Mouse (Mus musculus) liver, adult 2 months (tissue): ENCODE measurements at regions not wholly inside any gene's neighbourhood (a gene's known extent, or its start where the extent isn't known, plus 50 kb on each side); places are given as distances from the start of the nearest gene placed in this dataset.

ENCODE experiments used
- DNase-seq: peaks from one replicate; pipeline ENCODE4 v3.0.0-alpha.2; 2011; ENCODE audit warnings: low read depth, low spot score; ENCODE audit errors: extremely low read depth
- H3K27ac ChIP-seq: fragments of 200-500 bp; replicated peaks from 2 replicates; pipeline ENCODE4 v1.5.1; 2012; ENCODE audit warnings: low read depth, mild to moderate bottlenecking, control low read depth, inconsistent platforms, low read length; ENCODE audit not compliant: insufficient read depth
- H3K27me3 ChIP-seq: fragments of 200-500 bp; 2 replicates; pipeline ENCODE4 v1.6.1; 2012; ENCODE audit warnings: mild to moderate bottlenecking, moderate library complexity, low read length, inconsistent platforms; ENCODE audit not compliant: control insufficient read depth, insufficient read depth
- H3K36me3 ChIP-seq: fragments of 200-500 bp; 2 replicates; pipeline ENCODE4 v1.6.1; 2012; ENCODE audit warnings: low read length, inconsistent platforms; ENCODE audit not compliant: control insufficient read depth, insufficient read depth
- H3K4me1 ChIP-seq: fragments of 200-500 bp; 2 replicates; pipeline ENCODE4 v1.6.1; 2011; ENCODE audit warnings: low read length; ENCODE audit not compliant: control insufficient read depth, insufficient read depth
- H3K4me3 ChIP-seq: fragments of 200-500 bp; 2 replicates; pipeline ENCODE4 v1.5.1; 2011; ENCODE audit warnings: low read depth, mild to moderate bottlenecking, control low read depth, low read length, moderate library complexity; ENCODE audit not compliant: insufficient read depth
- H3K79me2 ChIP-seq: fragments of 200-500 bp; 2 replicates; pipeline ENCODE4 v1.6.1; 2012; ENCODE audit warnings: inconsistent platforms, mild to moderate bottlenecking, low read length, moderate library complexity; ENCODE audit not compliant: control insufficient read depth, insufficient read depth
- H3K9ac ChIP-seq: fragments of 200-500 bp; 2 replicates; pipeline ENCODE4 v1.6.1; 2012; ENCODE audit warnings: low read depth, mild to moderate bottlenecking, control low read depth, inconsistent platforms, low read length
- CTCF ChIP-seq: fragments of 200-500 bp; IDR thresholded peaks from 2 replicates; pipeline ENCODE4 v1.5.1; 2011; ENCODE audit warnings: low read depth, low read length, control low read depth
- POLR2A ChIP-seq: fragments of 200-500 bp; IDR thresholded peaks from 2 replicates; pipeline ENCODE4 v1.6.1; 2011; ENCODE audit warnings: low read length, control low read depth; ENCODE audit not compliant: insufficient read depth; ENCODE audit errors: extremely low read depth
- WGBS: fragments of 180-500 bp; shearing (Covaris S2); methylation state at CpG from one replicate; pipeline ENCODE4 v1.1.7; 2018; 5-methylcytosine and 5-hydroxymethylcytosine counted together

GRCm38 (mm10) chr2:48634456-48635174, 179.3 kb upstream of the Acvr2a start:
- WGBS: 87% methylated on average over 10 of the region's 10 CpGs
- H3K9ac ChIP-seq: no peak overlapping the region
- H3K4me1 ChIP-seq: no peaks in the 10 kb centered on the region
- H3K79me2 ChIP-seq: no peaks in the 10 kb centered on the region
- H3K27ac ChIP-seq: no peak overlapping the region
- no peaks in the 10 kb centered on the region for H3K27me3 ChIP-seq
- no peak for TF ChIP-seq CTCF
- TF ChIP-seq POLR2A: no peak
- no peak overlapping the region for H3K4me3 ChIP-seq
- no peaks in the 10 kb centered on the region for H3K36me3 ChIP-seq
- no peak for DNase-seq

GRCm38 (mm10) chr2:48636108-48636507, 177.8 kb upstream of the Acvr2a start:
- DNase-seq: no peak
- no peak overlapping the region for H3K9ac ChIP-seq
- no peak for TF ChIP-seq CTCF
- no peak for TF ChIP-seq POLR2A
- no peaks in the 10 kb centered on the region for H3K27me3 ChIP-seq
- WGBS: 93% methylated on average over 2 of the region's 2 CpGs
- no peaks in the 10 kb centered on the region for H3K36me3 ChIP-seq
- H3K79me2 ChIP-seq: no peaks in the 10 kb centered on the region
- no peaks in the 10 kb centered on the region for H3K4me1 ChIP-seq
- no peak overlapping the region for H3K27ac ChIP-seq
- H3K4me3 ChIP-seq: no peak overlapping the region

GRCm38 (mm10) chr2:48644114-48644513, 169.8 kb upstream of the Acvr2a start:
- H3K79me2 ChIP-seq: no peaks in the 10 kb centered on the region
- no peaks in the 10 kb centered on the region for H3K27me3 ChIP-seq
- no peak for TF ChIP-seq POLR2A
- TF ChIP-seq CTCF: no peak
- no peak overlapping the region for H3K9ac ChIP-seq
- H3K4me1 ChIP-seq: no peaks in the 10 kb centered on the region
- H3K36me3 ChIP-seq: no peaks in the 10 kb centered on the region
- no peak for DNase-seq
- no peak overlapping the region for H3K4me3 ChIP-seq
- no peak overlapping the region for H3K27ac ChIP-seq
- 87% methylated on average over 3 of the region's 3 CpGs for WGBS

- H3K27ac ChIP-seq: no peak overlapping the region
- 72% methylated on average over 2 of the region's 2 CpGs for WGBS
- no peak overlapping the region for H3K4me3 ChIP-seq
- TF ChIP-seq CTCF (no peak), POLR2A (no peak)
- no peaks in the 10 kb centered on the region for H3K27me3 ChIP-seq
- DNase-seq: no peak
- H3K4me1 ChIP-seq: no peaks in the 10 kb centered on the region
- H3K9ac ChIP-seq: no peak overlapping the region
- H3K79me2 ChIP-seq: no peaks in the 10 kb centered on the region
- no peaks in the 10 kb centered on the region for H3K36me3 ChIP-seq
Observed at GRCm38 (mm10) chr2:48650281-48650680, 163.6 kb upstream of the Acvr2a start.

- no peaks in the 10 kb centered on the region for H3K27me3 ChIP-seq
- 72% methylated on average over 1 of the region's 1 CpGs for WGBS
- no peak overlapping the region for H3K9ac ChIP-seq
- no peaks in the 10 kb centered on the region for H3K36me3 ChIP-seq
- H3K79me2 ChIP-seq: no peaks in the 10 kb centered on the region
- H3K4me3 ChIP-seq: no peak overlapping the region
- DNase-seq: no peak
- TF ChIP-seq CTCF (no peak), POLR2A (no peak)
- no peak overlapping the region for H3K27ac ChIP-seq
- H3K4me1 ChIP-seq: no peaks in the 10 kb centered on the region
Observed at GRCm38 (mm10) chr2:48661222-48661621, 152.7 kb upstream of the Acvr2a start.

- Histone ChIP-seq H3K36me3 (no peaks in the 10 kb centered on the region), H3K4me3 (no peak overlapping the region), H3K79me2 (no peaks in the 10 kb centered on the region), H3K27ac (no peak overlapping the region), H3K27me3 (no peaks in the 10 kb centered on the region), H3K4me1 (no peaks in the 10 kb centered on the region), H3K9ac (no peak overlapping the region)
- TF ChIP-seq POLR2A (no peak), CTCF (no peak)
- 56% methylated on average over 2 of the region's 2 CpGs for WGBS
- no peak for DNase-seq
Observed at GRCm38 (mm10) chr2:48665103-48665502, 148.8 kb upstream of the Acvr2a start.
